18 mouse cellular contexts compared by ENCODE assay signal in genomic region chr4:116624831-116625230, GRCm38 (mm10). TPM values are rescaled to one million over a fixed set of nuclear protein-coding genes. Genes with fewer than 3 reads are reported as not detected.
DNase-seq lines count a peak whose midpoint lies in the region; ATAC-seq and TF ChIP-seq lines count a peak whose summit lies in the region.
"Had no signal": no experiment of that assay in that cellular context is flagged by ENCODE, and none has a peak within 500 bp of the region (broad histone marks: within the 10 kb centered on the region; RNA-seq: fewer than 3 reads in every experiment).

No protein-coding gene starts in this region.

- H3K27me3 ChIP-seq in liver, embryonic 11.5 days (replicated peaks; ENCODE audit: control insufficient read depth, insufficient read depth, low read length), result no peaks in the 10 kb centered on the region
- no peaks in the 10 kb centered on the region for H3K27me3 ChIP-seq in liver, postnatal 0 days (ENCODE audit: insufficient read depth, low read length)
- no peaks in the 10 kb centered on the region for H3K27me3 ChIP-seq in CH12.LX (replicated peaks)
- H3K27me3 ChIP-seq in E14TG2a.4 (ENCODE audit: insufficient read depth, low read length), result no peaks in the 10 kb centered on the region
- no peaks in the 10 kb centered on the region for H3K27me3 ChIP-seq in forebrain, embryonic 15.5 days

- no peak for TF ChIP-seq EP300 in liver, postnatal 0 days (IDR thresholded peaks at IDR 0.05; ENCODE audit: low read depth)
- TF ChIP-seq EP300 in CH12.LX (IDR thresholded peaks at IDR 0.05; ENCODE audit: low read length), result no peak

- 0 out of 2 replicates have a peak overlapping the region, but pooled peaks have one; percentile 91 for H3K4me3 ChIP-seq in liver, embryonic 11.5 days (ENCODE audit: low read depth, low read length)
- no peak overlapping the region for H3K4me3 ChIP-seq in liver, postnatal 0 days (ENCODE audit: low read depth, low read length)
- H3K4me3 ChIP-seq in CH12.LX (replicated peaks in 1 of 3; ENCODE audit: low read depth in 2 of 3, low read length in 2 of 3, poor library complexity in 1 of 3) (no peak overlapping the region), E14TG2a.4 (replicated peaks; ENCODE audit: low read length) (peak overlapping the region; percentile 100)
- peak overlapping the region; percentile 97; the same call in 1 of the 2 replicates for H3K4me3 ChIP-seq in forebrain, embryonic 15.5 days
- H3K4me3 ChIP-seq: gastrocnemius, adult 2 months had no signal

- DNase-seq in liver, embryonic 11.5 days (ENCODE audit: low spot score), result no peak
- DNase-seq in liver, postnatal 0 days, result no peak
- no peak for DNase-seq in CH12.LX (ENCODE audit: extremely low read depth)
- DNase-seq in lung, adult 18-20 months, result no peak
- DNase-seq in embryo, embryonic 10.5 days (ENCODE audit: low spot score), result no peak
- DNase-seq: cerebellum, postnatal 14 days; gastrocnemius, adult 2 months; heart, postnatal 14 days; kidney, postnatal 10 days; layer of hippocampus, adult 9-11 months; lung, adult 2 months; lung, postnatal 4 days; thymus, postnatal 14 days had no signal

- no peaks in the 10 kb centered on the region; the same call in 1 of the 2 replicates for H3K4me1 ChIP-seq in liver, embryonic 11.5 days (replicated peaks; ENCODE audit: control insufficient read depth, insufficient read depth, low read length)
- peaks cover 16% of the 10 kb centered on the region for H3K4me1 ChIP-seq in liver, postnatal 0 days (ENCODE audit: insufficient read depth)
- H3K4me1 ChIP-seq in CH12.LX (ENCODE audit: control insufficient read depth in 1 of 2, insufficient read depth in 2 of 2), result peaks cover 4 to 22% of the 10 kb centered on the region in 2 experiments; a peak in 3 of 4 replicates
- peaks cover 63% of the 10 kb centered on the region for H3K4me1 ChIP-seq in E14TG2a.4 (replicated peaks; ENCODE audit: low read depth, low read length)
- peaks cover 25% of the 10 kb centered on the region for H3K4me1 ChIP-seq in forebrain, embryonic 15.5 days

- TF ChIP-seq RAD21 in CH12.LX (IDR thresholded peaks at IDR 0.05; ENCODE audit: low read depth, low read length), result no peak

- H3K27ac ChIP-seq in liver, embryonic 11.5 days (ENCODE audit: low read depth, low read length), result no peak overlapping the region
- H3K27ac ChIP-seq in liver, postnatal 0 days (ENCODE audit: low read depth), result no peak overlapping the region
- H3K27ac ChIP-seq in CH12.LX (ENCODE audit: insufficient read depth, low read depth), result no peak overlapping the region
- H3K27ac ChIP-seq in forebrain, embryonic 15.5 days (replicated peaks), result no peak overlapping the region
- H3K27ac ChIP-seq: gastrocnemius, adult 2 months had no signal

- no peaks in the 10 kb centered on the region for H3K9me3 ChIP-seq in liver, embryonic 11.5 days (ENCODE audit: control insufficient read depth, low read length)
- no peaks in the 10 kb centered on the region for H3K9me3 ChIP-seq in liver, postnatal 0 days (ENCODE audit: low read length)
- no peaks in the 10 kb centered on the region for H3K9me3 ChIP-seq in CH12.LX (replicated peaks; ENCODE audit: low read length)
- no peaks in the 10 kb centered on the region for H3K9me3 ChIP-seq in E14TG2a.4 (ENCODE audit: low read length)
- no peaks in the 10 kb centered on the region for H3K9me3 ChIP-seq in forebrain, embryonic 15.5 days

- WGBS in liver, embryonic 11.5 days, result 87% methylated on average over 4 of the region's 4 CpGs
- 83% methylated on average over 4 of the region's 4 CpGs for WGBS in liver, postnatal 0 days (ENCODE audit: insufficient replicate concordance)
- WGBS in forebrain, embryonic 15.5 days, result 93% methylated on average over 4 of the region's 4 CpGs

- no peak for ATAC-seq in liver, embryonic 11.5 days (replicated peaks; ENCODE audit: low FRiP score)
- ATAC-seq in liver, postnatal 0 days, result no peak
- no peak for ATAC-seq in forebrain, embryonic 15.5 days (replicated peaks)
- ATAC-seq: activated CD4-positive, CD25-positive, alpha-beta regulatory T cell, adult 4 months; CD4-positive, CD25-positive, alpha-beta regulatory T cell, adult 4 months; intestine, postnatal 0 days had no signal

- no peak for TF ChIP-seq POLR2A in CH12.LX (IDR thresholded peaks at IDR 0.05; ENCODE audit: low read depth, low read length)

- no peak overlapping the region for H3K9ac ChIP-seq in liver, embryonic 11.5 days (ENCODE audit: low read depth, low read length)
- no peak overlapping the region for H3K9ac ChIP-seq in liver, postnatal 0 days (replicated peaks)
- peak overlapping the region; percentile 30; the same call in 1 of the 2 replicates for H3K9ac ChIP-seq in CH12.LX (ENCODE audit: insufficient read depth, low read depth)
- no peak overlapping the region for H3K9ac ChIP-seq in forebrain, embryonic 15.5 days (replicated peaks)

- peaks cover 11% of the 10 kb centered on the region; the same call in 1 of the 2 replicates for H3K36me3 ChIP-seq in liver, embryonic 11.5 days (ENCODE audit: control insufficient read depth, insufficient read depth, low read length)
- peaks cover 26% of the 10 kb centered on the region for H3K36me3 ChIP-seq in liver, postnatal 0 days (replicated peaks; ENCODE audit: insufficient read depth, low read length)
- peaks cover 10 to 40% of the 10 kb centered on the region in 2 experiments for H3K36me3 ChIP-seq in CH12.LX (replicated peaks in 1 of 2; ENCODE audit: control insufficient read depth in 1 of 2, insufficient read depth in 1 of 2, low read length in 1 of 2)
- peaks cover 61% of the 10 kb centered on the region for H3K36me3 ChIP-seq in E14TG2a.4 (ENCODE audit: insufficient read depth, low read length)
- H3K36me3 ChIP-seq in forebrain, embryonic 15.5 days, result peaks cover 26% of the 10 kb centered on the region

- no peak for TF ChIP-seq CTCF in liver, postnatal 0 days (IDR thresholded peaks at IDR 0.05; ENCODE audit: low read depth)
- TF ChIP-seq CTCF in CH12.LX (conservative IDR thresholded peaks at IDR 0.05 in 1 of 2, IDR thresholded peaks at IDR 0.05 in 1 of 2; ENCODE audit: low read depth in 2 of 2, low read length in 2 of 2) (no peak), E14TG2a.4 (conservative IDR thresholded peaks at IDR 0.05; ENCODE audit: low read length) (no peak)

- H3K79me2 ChIP-seq in CH12.LX (replicated peaks; ENCODE audit: control insufficient read depth, extremely low read depth, insufficient read depth, poor library complexity, severe bottlenecking), result peaks cover 57% of the 10 kb centered on the region

- dilution Hi-C loops in CH12.LX (cut with MboI; ENCODE audit: extremely low pct_ligation_motif_present, extremely low pct_unique_long_range_greater_than_20kb, low sequenced_read_pairs), result no loop called here

- in situ Hi-C loops in CH12.LX (cut with MboI; ENCODE audit: low pct_ligation_motif_present, low pct_unique_long_range_greater_than_20kb, low sequenced_read_pairs), result no loop called here

- H3K4me2 ChIP-seq in liver, embryonic 11.5 days, result peak overlapping the region; percentile 85; the same call in 1 of the 2 replicates
- no peak overlapping the region for H3K4me2 ChIP-seq in liver, postnatal 0 days (ENCODE audit: low read depth, low read length)
- H3K4me2 ChIP-seq in CH12.LX (ENCODE audit: insufficient read depth, low read depth, poor library complexity, severe bottlenecking), result peak overlapping the region; percentile 93
- H3K4me2 ChIP-seq in forebrain, embryonic 15.5 days (replicated peaks), result no peak overlapping the region

TF ChIP-seq in CH12.LX, 34 proteins besides CTCF, POLR2A, EP300 and RAD21:
- no peak for TF ChIP-seq MAZ (IDR thresholded peaks at IDR 0.05; ENCODE audit: low read depth, low read length)
- no peak for TF ChIP-seq ZKSCAN1 (IDR thresholded peaks at IDR 0.05; ENCODE audit: borderline replicate concordance, low read depth, low read length)
- no peak for TF ChIP-seq ELF1 (IDR thresholded peaks at IDR 0.05; ENCODE audit: low read depth, low read length)
- TF ChIP-seq TBP (conservative IDR thresholded peaks at IDR 0.05; ENCODE audit: low read depth, low read length), result no peak
- TF ChIP-seq SIN3A (IDR thresholded peaks at IDR 0.05; ENCODE audit: low read length), result no peak
- no peak for TF ChIP-seq IRF4 (IDR thresholded peaks at IDR 0.05; ENCODE audit: low read depth, low read length)
- no peak for TF ChIP-seq ETS1 (conservative IDR thresholded peaks at IDR 0.05; ENCODE audit: low read depth, low read length)
- TF ChIP-seq PAX5 (IDR thresholded peaks at IDR 0.05; ENCODE audit: low read length), result no peak
- TF ChIP-seq NRF1 (IDR thresholded peaks at IDR 0.05; ENCODE audit: low read depth, low read length), result no peak
- no peak for TF ChIP-seq BHLHE40 (IDR thresholded peaks at IDR 0.05; ENCODE audit: low read depth, low read length)
- TF ChIP-seq NELFE (IDR thresholded peaks at IDR 0.05; ENCODE audit: low read depth, low read length), result no peak
- TF ChIP-seq MXI1 (IDR thresholded peaks at IDR 0.05; ENCODE audit: low read depth, low read length), result no peak
- TF ChIP-seq MAFK (IDR thresholded peaks at IDR 0.05; ENCODE audit: insufficient replicate concordance, low read length), result no peak
TF ChIP-seq in CH12.LX: peak in this region for 0.

RNA-seq across cellular contexts. Expression of gene Nasp, which starts 2.9 kb away (rescaled TPM):
- polyA plus RNA-seq in liver, embryonic 11.5 days (2014; fragmentation: Nextera tagmentation; extraction: Ambion mirVana), result 185 and 187 TPM in 2 replicates
- polyA plus RNA-seq in liver, postnatal 0 days (2015; fragmentation: Nextera tagmentation; extraction: Ambion mirVana), result 30.0 and 30.6 TPM in 2 replicates
- total RNA-seq in CH12.LX (2012; rRNA removed) (139 and 186 TPM in 2 replicates), CH12.LX (2014; rRNA removed) (308 and 390 TPM in 2 replicates)
- 347 and 399 TPM in 2 replicates for polyA plus RNA-seq in CH12.LX (2012; ENCODE audit: insufficient read length, low read depth)
- polyA plus RNA-seq in forebrain, embryonic 15.5 days (2015; fragmentation: Nextera tagmentation; extraction: Ambion mirVana), result 131 and 133 TPM in 2 replicates

RNA-seq across cellular contexts. Expression of gene Akr1a1, which starts 26.6 kb away (rescaled TPM):
- polyA plus RNA-seq in liver, embryonic 11.5 days (2014; fragmentation: Nextera tagmentation; extraction: Ambion mirVana), result 449 and 453 TPM in 2 replicates
- 320 and 321 TPM in 2 replicates for polyA plus RNA-seq in liver, postnatal 0 days (2015; fragmentation: Nextera tagmentation; extraction: Ambion mirVana)
- 347 and 373 TPM in 2 replicates for total RNA-seq in CH12.LX (2012; rRNA removed)
- total RNA-seq in CH12.LX (2014; rRNA removed), result 517 and 533 TPM in 2 replicates
- 450 and 470 TPM in 2 replicates for polyA plus RNA-seq in CH12.LX (2012; ENCODE audit: insufficient read length, low read depth)
- polyA plus RNA-seq in forebrain, embryonic 15.5 days (2015; fragmentation: Nextera tagmentation; extraction: Ambion mirVana), result 775 and 779 TPM in 2 replicates

RNA-seq across cellular contexts. Expression of gene Ccdc17, which starts 28.4 kb away (rescaled TPM):
- 2.1 and 4.4 TPM in 2 replicates for polyA plus RNA-seq in liver, embryonic 11.5 days (2014; fragmentation: Nextera tagmentation; extraction: Ambion mirVana)
- polyA plus RNA-seq in liver, postnatal 0 days (2015; fragmentation: Nextera tagmentation; extraction: Ambion mirVana), result 2.9 TPM in 2 replicates
- 2.5 and 2.6 TPM in 2 replicates for total RNA-seq in CH12.LX (2012; rRNA removed)
- total RNA-seq in CH12.LX (2014; rRNA removed), result 2.9 and 3.5 TPM in 2 replicates
- polyA plus RNA-seq in CH12.LX (2012; ENCODE audit: insufficient read length, low read depth), result 3.4 and 4.0 TPM in 2 replicates
- polyA plus RNA-seq in forebrain, embryonic 15.5 days (2015; fragmentation: Nextera tagmentation; extraction: Ambion mirVana), result 3.8 and 4.6 TPM in 2 replicates

Comparison
In these comparisons a context has a peak if more than half of its experiments do, and no peak if none do; other contexts are left out.
1. H3K4me2 ChIP-seq: peak in liver, embryonic 11.5 days (single experiment) and CH12.LX (single experiment); none in liver, postnatal 0 days (single experiment) and forebrain, embryonic 15.5 days (single experiment).
2. H3K4me3 ChIP-seq: peak in liver, embryonic 11.5 days (single experiment), E14TG2a.4 (single experiment) and forebrain, embryonic 15.5 days (single experiment); none in liver, postnatal 0 days (single experiment) and CH12.LX (0 of 3).